Mouse (Mus musculus) cerebellum, postnatal 4 days (tissue): ENCODE results near the gene Vmn1r202.
"Not testable (repeated sequence)": the region's sequence is repeated elsewhere in the genome, so short reads cannot be mapped to it uniquely, and the experiment has no call there.

Experiments
- DNase-seq, 2 experiments: peaks; one replicate each; pipeline ENCODE4 v3.0.0; 2022; ENCODE audit warnings: low spot score in 2 of 2, mixed read lengths in 1 of 2

Gene Vmn1r202

DNA sequence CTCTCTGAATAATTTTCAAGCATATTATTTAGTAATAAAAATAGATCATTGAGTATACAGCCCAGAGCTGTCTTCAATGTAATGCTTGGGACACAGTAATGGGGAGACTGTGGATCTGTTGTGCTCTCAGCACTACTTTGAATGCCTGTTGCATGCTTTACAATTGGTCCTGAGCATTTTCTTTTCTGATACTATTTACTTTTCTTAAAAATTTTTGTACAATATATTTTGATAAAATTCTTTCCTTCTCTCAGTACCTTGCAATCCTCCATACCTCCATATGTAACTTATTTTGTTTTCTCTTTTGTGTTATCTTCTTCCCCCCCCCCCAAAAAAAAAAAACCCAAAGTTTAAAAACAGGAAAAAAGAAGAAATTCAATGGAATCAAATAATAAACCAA lies at the start of gene Vmn1r202:
Gene Vmn1r202, minus strand, starts transcription at position 101 of the 400 bp plus-strand sequence.
- DNase-seq: no peak

DNA sequence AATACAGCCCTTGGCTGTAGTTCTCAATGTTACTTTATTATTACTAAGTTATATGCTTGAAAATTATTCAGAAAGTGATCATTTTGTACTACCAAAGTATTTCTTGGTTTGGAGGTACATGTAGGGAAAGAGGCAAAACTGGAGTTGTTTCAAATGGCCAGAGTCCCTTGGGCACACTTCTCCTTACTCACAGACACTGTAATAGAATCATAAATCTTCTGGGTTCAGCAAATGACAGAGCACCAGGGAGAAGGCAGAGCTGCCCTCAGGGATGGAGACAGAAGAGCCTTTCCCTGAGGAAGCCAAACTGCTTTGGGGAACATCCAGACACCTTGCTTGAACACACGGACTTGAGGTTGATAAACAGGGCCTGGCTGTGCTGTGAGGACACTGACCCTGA lies 47.7 kb upstream of the Vmn1r202 start, which contains the start of gene Vmn1r204:
Gene Vmn1r204, plus strand, starts transcription at position 301 of the 400 bp plus-strand sequence.
- DNase-seq: not testable (repeated sequence)

DNA sequence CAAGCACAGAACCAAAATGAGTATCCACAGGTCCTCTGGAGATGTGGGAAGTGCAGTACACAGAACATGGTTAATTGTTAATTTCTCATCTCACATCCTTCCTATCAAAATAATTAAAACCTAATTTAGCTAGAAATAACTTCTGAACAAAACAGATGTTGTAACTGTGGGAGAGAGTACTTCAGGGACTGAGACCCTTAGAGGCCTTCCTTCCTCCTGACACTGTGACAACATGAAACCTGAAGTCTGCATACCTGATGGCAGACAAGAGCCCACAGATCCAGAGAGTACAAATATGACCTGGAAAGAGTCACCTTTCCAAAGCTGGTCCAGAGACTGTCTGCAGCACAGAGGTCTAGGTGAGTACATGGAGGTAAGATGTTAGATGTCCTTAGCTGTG lies 12.6 kb upstream of the Vmn1r202 start, which contains the start of gene Vmn1r203:
Gene Vmn1r203, plus strand, starts transcription at position 301 of the 400 bp plus-strand sequence.
- no peak for DNase-seq

DNA sequence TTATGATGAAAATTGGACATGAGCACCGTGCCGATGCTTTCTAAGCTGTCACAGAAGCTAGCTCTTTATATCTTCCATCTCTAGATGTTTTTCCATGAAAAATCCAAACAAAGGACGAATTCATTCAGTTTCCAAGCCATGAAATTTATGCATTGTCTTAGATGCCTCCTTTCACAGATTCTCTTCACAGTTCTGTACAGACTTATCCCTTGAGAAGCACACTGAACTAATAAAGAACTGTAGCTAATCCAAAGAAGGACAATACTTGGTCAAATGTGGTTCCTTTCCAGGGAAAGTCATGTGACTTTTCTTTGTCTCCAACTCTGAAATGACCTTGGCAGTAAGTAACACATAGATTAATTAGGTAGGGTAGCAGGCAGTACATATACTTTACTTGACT lies 2.8 kb downstream of the Vmn1r202 start:
- DNase-seq: no peak

DNA sequence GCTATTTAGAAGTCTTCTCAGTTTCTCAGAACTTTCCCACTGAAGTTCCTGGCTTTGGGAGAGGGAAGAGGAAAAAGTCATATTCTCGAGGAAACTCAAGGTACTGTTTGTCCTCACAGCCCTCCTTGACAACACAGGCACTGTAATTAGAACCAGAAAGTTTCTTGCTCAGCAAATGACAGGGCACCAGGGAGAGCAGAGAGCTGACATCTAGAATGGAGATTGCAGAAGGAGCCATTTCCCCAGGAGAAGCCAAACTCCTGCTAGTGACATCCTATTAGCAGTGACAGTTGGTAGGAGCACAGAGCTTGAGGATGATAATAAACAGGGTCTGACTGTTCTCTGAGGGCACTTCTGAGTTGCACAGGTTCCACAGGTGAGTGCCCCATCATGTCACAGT lies 33.6 kb downstream of the Vmn1r202 start, which contains the start of gene Vmn1r201:
Gene Vmn1r201, plus strand, starts transcription at position 301 of the 400 bp plus-strand sequence.
- DNase-seq: no peak

DNA sequence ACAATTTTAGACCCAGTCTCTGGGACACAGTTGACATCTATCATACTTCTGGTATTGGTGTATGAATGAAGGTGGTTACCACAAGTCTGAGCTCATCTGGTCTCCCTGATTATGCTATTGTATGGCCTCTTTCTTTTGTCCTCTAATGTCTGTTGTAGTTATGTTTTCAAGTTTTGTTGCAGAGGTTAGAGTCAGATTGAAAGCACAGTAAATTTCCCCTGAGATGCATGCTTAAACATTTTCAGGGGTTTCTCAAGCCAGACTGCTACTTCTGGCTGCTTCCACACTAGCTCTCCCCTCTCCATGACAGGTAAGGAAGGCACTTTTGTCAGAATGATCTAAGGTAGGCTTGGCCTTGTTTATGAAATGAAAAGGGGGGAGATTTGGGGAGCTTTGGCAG lies 50.0 kb downstream of the Vmn1r202 start:
- no peak for DNase-seq
